ENCODE assay signal across 8 mouse cellular contexts in the genomic region with DNA sequence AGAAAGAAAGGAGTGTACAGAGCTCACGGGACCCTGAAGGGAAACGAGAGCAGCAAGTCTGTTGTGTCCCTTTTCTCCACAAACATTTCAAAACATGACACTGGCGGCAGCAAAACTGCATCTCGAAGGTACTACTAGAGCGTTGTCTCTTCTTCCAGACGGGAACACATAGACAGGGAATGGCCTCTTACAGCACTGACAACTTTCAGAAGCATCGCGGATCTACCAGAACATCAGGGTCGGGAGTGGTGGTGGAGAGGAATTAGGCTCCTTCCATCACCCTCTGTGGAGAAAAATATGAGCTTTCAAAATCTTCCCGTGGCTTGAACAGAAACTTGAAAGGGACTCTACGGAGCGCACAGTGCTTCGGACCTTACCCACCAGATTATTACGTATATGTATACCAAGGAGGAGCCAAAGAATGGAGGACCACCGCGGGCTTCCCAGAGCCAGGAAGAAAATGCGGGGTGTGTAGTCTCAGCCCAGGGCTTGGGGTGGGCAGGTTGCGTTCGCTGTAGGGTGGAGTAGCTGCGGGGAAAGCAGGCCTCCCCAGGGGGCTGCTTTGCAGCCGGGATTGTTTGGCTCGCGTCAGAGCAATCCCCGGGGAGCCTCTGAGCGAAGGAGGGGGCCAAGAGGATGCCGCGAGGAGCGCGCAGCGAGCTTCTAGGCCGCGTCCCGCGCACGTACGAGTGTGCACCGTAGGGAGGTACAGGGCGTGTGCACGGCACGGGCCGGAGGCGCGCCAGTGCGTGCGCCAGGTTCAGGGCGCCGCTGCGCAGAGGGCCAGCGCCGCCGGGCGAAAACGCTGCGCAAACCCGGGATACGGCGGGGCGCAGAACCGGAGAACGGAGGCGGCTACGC. TPM values are rescaled to one million over a fixed set of nuclear protein-coding genes. Genes with fewer than 3 reads are reported as not detected.
A peak's percentile ranks its signal among the peaks of the same experiment; 100 is the strongest.
DNase-seq lines count a peak whose midpoint lies in the region; ATAC-seq lines count a peak whose summit lies in the region.

Gene Tnrc6c (plus strand): TSS at position 799 of the 861 bp plus-strand sequence.

- under 1% methylated on average over 62 of the region's 62 CpGs for WGBS in intestine, embryonic 14.5 days
- under 1% methylated on average over 62 of the region's 62 CpGs for WGBS in midbrain, embryonic 11.5 days

- intact Hi-C loops in left cerebral cortex, postnatal 4 days (cut with DNase I): loop anchor here (10.0 kb wide), 2 partner anchors 179 to 249 kb away; no protein-coding TSS in a partner anchor

- peaks cover 31% of the 10 kb centered on the region; the same call in 1 of the 2 replicates for H3K4me1 ChIP-seq in intestine, embryonic 14.5 days (replicated peaks; ENCODE audit: control insufficient read depth, insufficient read depth, low read length)
- peaks cover 13% of the 10 kb centered on the region for H3K4me1 ChIP-seq in midbrain, embryonic 11.5 days (ENCODE audit: control insufficient read depth, insufficient read depth, low read length)

- H3K27ac ChIP-seq in intestine, embryonic 14.5 days (ENCODE audit: low read depth): peak within 1 kb of the TSS; percentile 96
- peak within 1 kb of the TSS; percentile 89 for H3K27ac ChIP-seq in midbrain, embryonic 11.5 days (ENCODE audit: low read depth, low read length)

- no peaks in the 10 kb centered on the region for H3K9me3 ChIP-seq in intestine, embryonic 14.5 days (ENCODE audit: control insufficient read depth, low read length)
- H3K9me3 ChIP-seq in midbrain, embryonic 11.5 days (ENCODE audit: control insufficient read depth, low read length): no peaks in the 10 kb centered on the region

- no peaks in the 10 kb centered on the region for H3K36me3 ChIP-seq in intestine, embryonic 14.5 days (ENCODE audit: control insufficient read depth, insufficient read depth, low read length)
- no peaks in the 10 kb centered on the region for H3K36me3 ChIP-seq in midbrain, embryonic 11.5 days (ENCODE audit: control insufficient read depth, insufficient read depth, low read length)

- H3K27me3 ChIP-seq in intestine, embryonic 14.5 days (replicated peaks; ENCODE audit: control insufficient read depth, insufficient read depth, low read length): no peaks in the 10 kb centered on the region
- no peaks in the 10 kb centered on the region for H3K27me3 ChIP-seq in midbrain, embryonic 11.5 days (ENCODE audit: control insufficient read depth, insufficient read depth, low read length)

- DNase-seq in cerebellum, adult 11 months: peak; percentile 88
- DNase-seq in cerebellum, postnatal 4 days (ENCODE audit: low spot score in 2 of 2): no peak
- peak; percentile 82 for DNase-seq in embryo, embryonic 10.5 days (ENCODE audit: low spot score)
- DNase-seq in gastrocnemius, postnatal 25 days: peak; percentile 79
- no peak for DNase-seq in intestine, embryonic 14.5 days (ENCODE audit: low spot score)
- DNase-seq in left cerebral cortex, postnatal 4 days: peak; percentile 76
- peak; percentile 96 for DNase-seq in midbrain, embryonic 11.5 days (ENCODE audit: low spot score, missing footprints)
- peak; percentile 13 to 81 for DNase-seq in spleen, postnatal 10 days (ENCODE audit: low spot score in 2 of 2)

- H3K9ac ChIP-seq in intestine, embryonic 14.5 days (ENCODE audit: low read length): peak within 1 kb of the TSS; percentile 94
- H3K9ac ChIP-seq in midbrain, embryonic 11.5 days (ENCODE audit: low read length): peak within 1 kb of the TSS; percentile 96

- H3K4me3 ChIP-seq in intestine, embryonic 14.5 days (ENCODE audit: low read depth, low read length): peak within 1 kb of the TSS; percentile 68
- peak within 1 kb of the TSS; percentile 71 for H3K4me3 ChIP-seq in midbrain, embryonic 11.5 days (ENCODE audit: low read depth, low read length)

- peak within 1 kb of the TSS; percentile 78 for H3K4me2 ChIP-seq in intestine, embryonic 14.5 days (ENCODE audit: low read length)
- peak within 1 kb of the TSS; percentile 93 for H3K4me2 ChIP-seq in midbrain, embryonic 11.5 days

- peak; percentile 92 for ATAC-seq in intestine, embryonic 14.5 days (replicated peaks; ENCODE audit: low FRiP score, low TSS enrichment, low read depth)
- ATAC-seq in midbrain, embryonic 11.5 days (ENCODE audit: low FRiP score): peak; percentile 89

RNA-seq across cellular contexts. Expression of gene Tnrc6c, which starts in this region (rescaled TPM):
- 10 to 100 TPM; 17.2 to 18.2 TPM for total RNA-seq in gastrocnemius, postnatal 25 days (2021)
- polyA plus RNA-seq in intestine, embryonic 14.5 days (2014; fragmentation: Nextera tagmentation; extraction: Ambion mirVana): 12.6 and 13.8 TPM in 2 replicates
- total RNA-seq in left cerebral cortex, postnatal 4 days (2021): 10 to 100 TPM; 89.8 to 90.7 TPM
- 14.6 and 15.1 TPM in 2 replicates for polyA plus RNA-seq in midbrain, embryonic 11.5 days (2014; fragmentation: Nextera tagmentation; extraction: Ambion mirVana)

Comparison
In these comparisons a context has a peak if more than half of its experiments do, and no peak if none do; other contexts are left out.
1. RNA of gene Tnrc6c (total RNA-seq): 89.8 to 90.7 TPM in left cerebral cortex, postnatal 4 days; 17.2 to 18.2 TPM in gastrocnemius, postnatal 25 days; every median in the first group is over 4 times any median in the second.
2. DNase-seq: peak in cerebellum, adult 11 months (single experiment), embryo, embryonic 10.5 days (single experiment), gastrocnemius, postnatal 25 days (single experiment), left cerebral cortex, postnatal 4 days (single experiment), midbrain, embryonic 11.5 days (single experiment) and spleen, postnatal 10 days (2 of 2); none in cerebellum, postnatal 4 days (0 of 2) and intestine, embryonic 14.5 days (single experiment).